Mouse (Mus musculus) embryonic fibroblast, embryonic 13.5 days (primary cell): ENCODE data around the gene Rsbn1l.

Experiments
- CTCF ChIP-seq: IDR thresholded peaks from 2 replicates; pipeline ENCODE4 v1.5.1; 2011; ENCODE audit warnings: mild to moderate bottlenecking, control low read depth, low read length, moderate library complexity, borderline replicate concordance; ENCODE audit not compliant: insufficient read depth
- POLR2A ChIP-seq: IDR thresholded peaks from 2 replicates; pipeline ENCODE4 v1.6.1; 2011; ENCODE audit warnings: low read depth, mild to moderate bottlenecking, control low read depth, low read length, moderate library complexity

- TF ChIP-seq CTCF (no peak), POLR2A (no peak)
Observed at GRCm38 (mm10) chr5:20918967-20919366, 37.2 kb downstream of the Rsbn1l start.
